ENCODE assay signal across 11 mouse cellular contexts in the genomic region with DNA sequence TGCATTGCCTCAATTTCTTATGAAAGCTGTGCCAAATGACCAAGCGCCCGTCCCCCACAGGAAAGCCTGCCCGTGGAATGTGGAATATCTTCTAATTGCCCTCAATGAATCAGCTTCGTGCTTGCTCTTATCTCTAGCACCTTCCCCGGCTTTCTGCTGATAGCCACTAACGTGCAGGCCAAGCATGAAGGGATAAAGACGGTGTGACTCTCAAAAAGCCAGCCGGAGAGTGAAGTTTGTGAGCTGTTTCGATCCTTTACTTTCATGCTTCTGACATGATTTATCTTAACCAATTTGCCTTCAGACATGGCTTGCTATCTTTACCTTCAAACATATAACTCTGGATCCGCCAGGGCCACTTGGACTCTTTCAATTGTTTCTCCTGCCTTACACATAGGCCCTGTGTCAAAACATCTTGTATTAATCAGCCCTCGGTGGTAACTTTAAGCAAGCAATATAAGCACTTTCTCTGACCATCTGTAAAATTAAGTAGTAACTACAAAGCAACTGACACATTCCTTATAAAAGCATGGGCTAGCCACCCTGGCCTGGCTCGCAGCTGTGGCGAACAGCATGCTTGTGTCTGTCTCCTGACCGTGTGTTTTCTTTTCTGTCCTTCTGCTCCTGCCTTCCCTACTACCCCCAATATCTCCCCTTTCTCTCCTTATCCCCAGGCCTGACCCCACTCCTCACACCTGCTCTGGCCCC.
DNase-seq lines count a peak whose midpoint lies in the region; ATAC-seq and TF ChIP-seq lines count a peak whose summit lies in the region.
"Had no signal": no experiment of that assay in that cellular context is flagged by ENCODE, and none has a peak within 500 bp of the region (broad histone marks: within the 10 kb centered on the region; RNA-seq: fewer than 3 reads in every experiment).

No protein-coding gene starts in this region.

- ATAC-seq in intestine, embryonic 15.5 days = 0 out of 2 replicates have a peak, but pooled peaks have one; percentile 15
- no peak for ATAC-seq in intestine, postnatal 0 days
- ATAC-seq in heart, postnatal 0 days (ENCODE audit: insufficient read depth, low read depth) = no peak
- no peak for ATAC-seq in liver, postnatal 0 days
- ATAC-seq: CD4-positive, CD25-positive, alpha-beta regulatory T cell, adult 4 months had no signal

- no peak for TF ChIP-seq CTCF in intestine, postnatal 0 days (IDR thresholded peaks at IDR 0.05; ENCODE audit: low read depth)
- TF ChIP-seq CTCF in heart, postnatal 0 days (IDR thresholded peaks at IDR 0.05; ENCODE audit: low read depth) = no peak
- no peak for TF ChIP-seq CTCF in liver, postnatal 0 days (IDR thresholded peaks at IDR 0.05; ENCODE audit: low read depth)

- no peaks in the 10 kb centered on the region for H3K27me3 ChIP-seq in intestine, embryonic 15.5 days (replicated peaks)
- H3K27me3 ChIP-seq in intestine, postnatal 0 days (replicated peaks; ENCODE audit: control insufficient read depth, insufficient read depth, low read length) = no peaks in the 10 kb centered on the region
- H3K27me3 ChIP-seq in heart, postnatal 0 days (ENCODE audit: control insufficient read depth, insufficient read depth, low read length) = no peaks in the 10 kb centered on the region
- H3K27me3 ChIP-seq in liver, postnatal 0 days (ENCODE audit: insufficient read depth, low read length) = no peaks in the 10 kb centered on the region

- H3K9me3 ChIP-seq in intestine, embryonic 15.5 days = no peaks in the 10 kb centered on the region
- no peaks in the 10 kb centered on the region for H3K9me3 ChIP-seq in intestine, postnatal 0 days (ENCODE audit: control insufficient read depth)
- no peaks in the 10 kb centered on the region for H3K9me3 ChIP-seq in heart, postnatal 0 days (replicated peaks; ENCODE audit: control insufficient read depth, low read length)
- H3K9me3 ChIP-seq in liver, postnatal 0 days (ENCODE audit: low read length) = no peaks in the 10 kb centered on the region

- no peak overlapping the region for H3K4me3 ChIP-seq in intestine, embryonic 15.5 days (replicated peaks)
- H3K4me3 ChIP-seq in intestine, postnatal 0 days (ENCODE audit: low read depth, low read length) = no peak overlapping the region
- H3K4me3 ChIP-seq in heart, postnatal 0 days (ENCODE audit: low read depth, low read length) = no peak overlapping the region
- no peak overlapping the region for H3K4me3 ChIP-seq in liver, postnatal 0 days (ENCODE audit: low read depth, low read length)

- peak; percentile 51 for DNase-seq in embryo, embryonic 10 days (ENCODE audit: low spot score)
- DNase-seq in heart, postnatal 0 days (ENCODE audit: low spot score) = no peak
- DNase-seq in liver, postnatal 0 days = no peak
- DNase-seq in left cerebral cortex, adult 18-20 months (ENCODE audit: low spot score in 2 of 2) = no peak
- no peak for DNase-seq in frontal cortex, postnatal 14 days (ENCODE audit: low spot score in 2 of 2)
- no peak for DNase-seq in spleen, postnatal 4 days (ENCODE audit: low spot score in 2 of 2)
- DNase-seq: gastrocnemius, postnatal 10 days; kidney, adult 2 months had no signal

- 35% methylated on average over 14 of the region's 14 CpGs for WGBS in intestine, embryonic 15.5 days
- 39% methylated on average over 14 of the region's 14 CpGs for WGBS in intestine, postnatal 0 days
- 20% methylated on average over 14 of the region's 14 CpGs for WGBS in heart, postnatal 0 days
- 44% methylated on average over 14 of the region's 14 CpGs for WGBS in liver, postnatal 0 days (ENCODE audit: insufficient replicate concordance)

- no peak for TF ChIP-seq EP300 in heart, postnatal 0 days (IDR thresholded peaks at IDR 0.05; ENCODE audit: low read depth)
- TF ChIP-seq EP300 in liver, postnatal 0 days (IDR thresholded peaks at IDR 0.05; ENCODE audit: low read depth) = 0 out of 2 replicates have a peak, but pooled peaks have one; percentile 20

- H3K36me3 ChIP-seq in intestine, embryonic 15.5 days = no peaks in the 10 kb centered on the region
- no peaks in the 10 kb centered on the region for H3K36me3 ChIP-seq in intestine, postnatal 0 days (ENCODE audit: control insufficient read depth, insufficient read depth)
- H3K36me3 ChIP-seq in heart, postnatal 0 days (replicated peaks; ENCODE audit: control insufficient read depth, insufficient read depth, low read length) = no peaks in the 10 kb centered on the region
- no peaks in the 10 kb centered on the region for H3K36me3 ChIP-seq in liver, postnatal 0 days (replicated peaks; ENCODE audit: insufficient read depth, low read length)

- no peak overlapping the region for H3K27ac ChIP-seq in intestine, embryonic 15.5 days
- no peak overlapping the region for H3K27ac ChIP-seq in intestine, postnatal 0 days (ENCODE audit: low read depth, low read length)
- H3K27ac ChIP-seq in heart, postnatal 0 days (ENCODE audit: low read depth) = no peak overlapping the region
- no peak overlapping the region for H3K27ac ChIP-seq in liver, postnatal 0 days (ENCODE audit: low read depth)

- 0 out of 2 replicates have a peak, but pooled peaks cover 7% of the 10 kb centered on the region for H3K4me1 ChIP-seq in intestine, embryonic 15.5 days (replicated peaks)
- H3K4me1 ChIP-seq in intestine, postnatal 0 days (replicated peaks; ENCODE audit: control insufficient read depth, insufficient read depth, low read length) = no peaks in the 10 kb centered on the region
- H3K4me1 ChIP-seq in heart, postnatal 0 days (ENCODE audit: control insufficient read depth, insufficient read depth) = peaks cover 9% of the 10 kb centered on the region; the same call in 1 of the 2 replicates
- no peaks in the 10 kb centered on the region for H3K4me1 ChIP-seq in liver, postnatal 0 days (ENCODE audit: insufficient read depth)

- 0 out of 2 replicates have a peak overlapping the region, but pooled peaks have one; percentile 1 for H3K4me2 ChIP-seq in intestine, embryonic 15.5 days (replicated peaks)
- no peak overlapping the region for H3K4me2 ChIP-seq in intestine, postnatal 0 days (replicated peaks; ENCODE audit: low read depth)
- peak overlapping the region; percentile 34; the same call in 1 of the 2 replicates for H3K4me2 ChIP-seq in heart, postnatal 0 days (ENCODE audit: low read depth, low read length)
- H3K4me2 ChIP-seq in liver, postnatal 0 days (ENCODE audit: low read depth, low read length) = no peak overlapping the region

- no peak overlapping the region for H3K9ac ChIP-seq in intestine, embryonic 15.5 days
- no peak overlapping the region for H3K9ac ChIP-seq in intestine, postnatal 0 days (ENCODE audit: low read depth, low read length)
- H3K9ac ChIP-seq in heart, postnatal 0 days (replicated peaks; ENCODE audit: low read depth, low read length) = no peak overlapping the region
- H3K9ac ChIP-seq in liver, postnatal 0 days (replicated peaks) = no peak overlapping the region

Comparison
In these comparisons a context has a peak if more than half of its experiments do, and no peak if none do; other contexts are left out.
1. H3K4me2 ChIP-seq: peak in intestine, embryonic 15.5 days (single experiment) and heart, postnatal 0 days (single experiment); none in intestine, postnatal 0 days (single experiment) and liver, postnatal 0 days (single experiment).